Mouse (Mus musculus) intestine, embryonic 16.5 days (tissue): ENCODE data around the gene B430306N03Rik. TPM values are rescaled to one million over a fixed set of nuclear protein-coding genes. Genes with fewer than 3 reads are reported as not detected.

Source experiments
- ATAC-seq: fragments of 200-750 bp; cut with Nextera tagmentation; 2 replicates; pipeline ENCODE4 v1.8.0; 2017; ENCODE audit warnings: moderate TSS enrichment, moderate library complexity
- H3K27ac ChIP-seq: fragments of 300-500 bp; sonication (generic); 2 replicates; pipeline ENCODE4 v1.5.1; 2014; ENCODE audit warnings: mild to moderate bottlenecking, low read length
- H3K27me3 ChIP-seq: fragments of 300-500 bp; sonication (generic); replicated peaks from 2 replicates; pipeline ENCODE4 v1.6.1; 2014; ENCODE audit warnings: low read length, control low read depth, mixed read lengths; ENCODE audit not compliant: control insufficient read depth, insufficient read depth
- H3K36me3 ChIP-seq: fragments of 300-500 bp; sonication (generic); 2 replicates; pipeline ENCODE4 v1.6.1; 2014; ENCODE audit warnings: low read length, control low read depth; ENCODE audit not compliant: control insufficient read depth, insufficient read depth
- H3K4me1 ChIP-seq: fragments of 300-500 bp; sonication (generic); 2 replicates; pipeline ENCODE4 v1.6.1; 2014; ENCODE audit warnings: low read length, control low read depth, mixed read lengths; ENCODE audit not compliant: control insufficient read depth, insufficient read depth
- H3K4me2 ChIP-seq: fragments of 300-500 bp; sonication (generic); 2 replicates; pipeline ENCODE4 v1.6.1; 2014; ENCODE audit warnings: low read depth, low read length, control low read depth
- H3K4me3 ChIP-seq: fragments of 300-500 bp; sonication (generic); 2 replicates; pipeline ENCODE4 v1.5.1; 2014; ENCODE audit warnings: mild to moderate bottlenecking, low read length
- H3K9ac ChIP-seq: fragments of 300-500 bp; sonication (generic); 2 replicates; pipeline ENCODE4 v1.6.1; 2014; ENCODE audit warnings: low read depth, low read length
- H3K9me3 ChIP-seq: fragments of 300-500 bp; sonication (generic); 2 replicates; pipeline ENCODE4 v1.6.1; 2016; ENCODE audit warnings: low read length, control low read depth; ENCODE audit not compliant: control insufficient read depth
- WGBS: fragments of 180-500 bp; shearing (Covaris S2); extraction: QIAGEN DNeasy Blood & Tissue Kit; methylation state at CpG from one replicate; pipeline ENCODE4 v1.1.7; 2014; 5-methylcytosine and 5-hydroxymethylcytosine counted together
- polyA plus RNA-seq: library from polyadenylated mRNA; unstranded; fragments of >200 nt; fragmentation: Nextera tagmentation; extraction: Ambion mirVana; gene quantifications from 2 replicates; pipeline ENCODE4 v1.2.1, GENCODE M21; 2015

Gene B430306N03Rik
- polyA plus RNA-seq, 1 experiment from 2014 or later = 0.44 TPM

GRCm38 (mm10) chr17:48325638-48326037 lies 9.7 kb downstream of the B430306N03Rik start:
- H3K4me2 ChIP-seq = no peak overlapping the region
- no peak for ATAC-seq
- no peaks in the 10 kb centered on the region for H3K4me1 ChIP-seq
- WGBS = 86% methylated on average over 11 of the region's 11 CpGs
- no peaks in the 10 kb centered on the region for H3K36me3 ChIP-seq
- no peak overlapping the region for H3K9ac ChIP-seq
- H3K9me3 ChIP-seq = no peaks in the 10 kb centered on the region
- no peaks in the 10 kb centered on the region for H3K27me3 ChIP-seq
- no peak overlapping the region for H3K27ac ChIP-seq
- H3K4me3 ChIP-seq = no peak overlapping the region

DNA sequence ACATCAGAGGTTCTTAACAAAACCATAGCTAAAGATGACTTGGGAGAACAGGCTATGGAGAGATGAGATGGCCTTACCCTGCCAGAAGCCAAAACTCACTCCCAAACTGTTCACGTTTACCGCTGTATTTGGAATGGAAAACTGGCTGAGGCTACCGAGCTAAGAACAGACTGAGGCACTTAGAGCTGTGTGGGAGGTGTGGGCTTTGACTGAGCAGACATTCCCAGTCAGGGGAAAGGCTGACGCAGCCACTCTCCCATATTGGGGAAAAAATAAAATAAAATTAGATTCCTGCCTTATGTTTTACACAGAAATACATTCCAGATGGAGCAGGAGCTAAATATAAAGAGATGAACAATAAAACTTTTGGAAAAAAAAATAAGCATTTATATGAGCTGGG lies 10.7 kb downstream of the B430306N03Rik start:
- no peak for ATAC-seq
- Histone ChIP-seq H3K27ac (no peak overlapping the region), H3K27me3 (no peaks in the 10 kb centered on the region), H3K4me2 (no peak overlapping the region), H3K4me3 (no peak overlapping the region), H3K9me3 (no peaks in the 10 kb centered on the region), H3K36me3 (no peaks in the 10 kb centered on the region), H3K9ac (no peak overlapping the region), H3K4me1 (no peaks in the 10 kb centered on the region)
- WGBS = 73% methylated on average over 4 of the region's 4 CpGs

DNA sequence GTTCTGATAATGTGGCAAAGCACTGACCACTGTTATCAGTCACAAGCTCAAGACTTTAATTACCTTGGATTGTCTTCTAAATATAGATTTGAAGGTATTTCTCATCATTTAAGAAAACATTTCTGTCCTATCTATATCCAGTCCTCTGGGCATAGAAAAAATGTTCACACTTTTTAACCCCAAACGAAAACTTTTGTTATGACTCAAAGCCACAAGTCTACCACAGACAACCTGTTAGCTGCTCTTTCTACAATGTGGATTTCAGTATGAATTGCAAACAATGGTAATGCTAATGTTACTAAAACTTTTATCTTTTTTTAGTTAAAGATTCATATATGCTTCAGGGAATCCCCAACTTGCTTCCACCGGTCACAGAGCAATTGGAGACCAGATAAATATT lies 16.6 kb downstream of the B430306N03Rik start:
- Histone ChIP-seq H3K36me3 (no peaks in the 10 kb centered on the region), H3K4me3 (no peak overlapping the region), H3K9ac (no peak overlapping the region), H3K4me1 (no peaks in the 10 kb centered on the region), H3K4me2 (no peak overlapping the region), H3K9me3 (no peaks in the 10 kb centered on the region), H3K27me3 (no peaks in the 10 kb centered on the region), H3K27ac (no peak overlapping the region)
- 81% methylated on average over 2 of the region's 2 CpGs for WGBS
- no peak for ATAC-seq

DNA sequence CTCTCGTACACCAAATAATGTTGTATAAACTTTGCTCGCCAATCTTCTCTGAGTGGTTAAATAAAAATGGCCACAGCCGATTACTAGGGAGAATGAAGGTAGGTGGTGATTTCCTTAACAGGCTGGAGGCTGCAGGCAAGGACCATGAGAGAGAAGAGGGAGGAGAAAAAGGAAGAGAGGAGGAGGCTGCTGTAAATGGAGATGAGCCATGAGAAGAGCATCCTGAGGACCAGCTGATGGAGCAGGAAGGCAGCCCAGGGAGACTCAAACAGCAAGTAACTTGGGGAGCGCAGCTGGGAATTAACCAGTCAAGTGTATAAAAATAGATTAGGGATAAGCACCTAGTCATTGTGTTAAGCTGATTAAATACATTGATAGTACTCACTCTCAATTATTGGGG lies 18.2 kb downstream of the B430306N03Rik start:
- ATAC-seq = no peak
- no peaks in the 10 kb centered on the region for H3K27me3 ChIP-seq
- no peaks in the 10 kb centered on the region for H3K9me3 ChIP-seq
- WGBS = 85% methylated on average over 4 of the region's 4 CpGs
- H3K4me1 ChIP-seq = no peaks in the 10 kb centered on the region
- no peak overlapping the region for H3K9ac ChIP-seq
- no peak overlapping the region for H3K4me3 ChIP-seq
- no peak overlapping the region for H3K27ac ChIP-seq
- H3K36me3 ChIP-seq = no peaks in the 10 kb centered on the region
- H3K4me2 ChIP-seq = no peak overlapping the region

DNA sequence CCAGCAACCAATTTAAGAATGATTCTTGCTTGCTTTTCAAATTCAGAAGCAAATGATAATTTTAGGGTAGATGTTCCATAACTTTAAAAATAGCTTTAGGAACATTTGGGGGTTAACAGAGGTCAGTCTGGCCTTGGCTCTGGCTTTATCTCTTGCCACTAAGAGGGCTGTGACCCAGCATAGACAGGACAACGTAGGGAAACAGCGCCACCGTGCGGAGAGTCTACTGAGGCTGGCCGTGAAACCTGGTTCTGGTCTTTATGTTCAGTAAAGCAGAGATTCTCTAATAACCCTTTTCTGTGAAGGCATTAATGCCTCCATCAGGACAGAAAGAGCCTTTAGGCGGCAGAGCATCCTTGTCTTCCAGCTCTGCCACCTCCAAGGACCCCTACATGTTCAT lies 20.9 kb downstream of the B430306N03Rik start:
- ATAC-seq = peak; percentile 71; the same call in 1 of the 2 replicates
- no peaks in the 10 kb centered on the region for H3K4me1 ChIP-seq
- WGBS = 9% methylated on average over 6 of the region's 6 CpGs
- no peak overlapping the region for H3K9ac ChIP-seq
- H3K27me3 ChIP-seq = no peaks in the 10 kb centered on the region
- H3K36me3 ChIP-seq = no peaks in the 10 kb centered on the region
- H3K9me3 ChIP-seq = no peaks in the 10 kb centered on the region
- H3K27ac ChIP-seq = no peak overlapping the region
- H3K4me3 ChIP-seq = no peak overlapping the region
- H3K4me2 ChIP-seq = no peak overlapping the region

GRCm38 (mm10) chr17:48340267-48340666 lies 24.3 kb downstream of the B430306N03Rik start:
- H3K36me3 ChIP-seq = no peaks in the 10 kb centered on the region
- no peak overlapping the region for H3K4me3 ChIP-seq
- no peak for ATAC-seq
- no peak overlapping the region for H3K4me2 ChIP-seq
- H3K4me1 ChIP-seq = no peaks in the 10 kb centered on the region
- no peak overlapping the region for H3K9ac ChIP-seq
- no peaks in the 10 kb centered on the region for H3K27me3 ChIP-seq
- H3K27ac ChIP-seq = no peak overlapping the region
- H3K9me3 ChIP-seq = no peaks in the 10 kb centered on the region
- 58% methylated on average over 1 of the region's 1 CpGs for WGBS

DNA sequence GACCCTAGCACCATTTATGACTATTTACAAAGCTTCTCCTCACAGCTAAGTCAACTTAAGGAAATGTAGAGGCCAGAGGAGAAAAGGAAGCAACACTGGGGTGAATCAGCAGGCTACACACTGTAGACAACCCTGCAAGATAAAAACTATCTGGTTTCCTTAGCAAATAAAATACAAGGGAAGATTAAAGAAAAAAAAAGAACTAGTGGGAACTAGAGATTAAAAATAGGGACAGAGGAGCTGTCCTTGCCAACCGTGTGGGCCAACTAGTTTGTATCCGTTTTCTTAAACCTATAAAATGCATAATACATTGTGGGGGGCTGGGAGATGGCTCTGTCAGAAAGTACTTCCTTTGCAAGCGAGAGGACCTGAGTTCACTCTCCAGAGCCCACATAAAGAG lies 26.0 kb downstream of the B430306N03Rik start:
- Histone ChIP-seq H3K4me3 (no peak overlapping the region), H3K36me3 (no peaks in the 10 kb centered on the region), H3K27me3 (no peaks in the 10 kb centered on the region), H3K4me2 (no peak overlapping the region), H3K4me1 (0 out of 2 replicates have a peak, but pooled peaks cover 5% of the 10 kb centered on the region), H3K9ac (no peak overlapping the region), H3K27ac (no peak overlapping the region), H3K9me3 (no peaks in the 10 kb centered on the region)
- ATAC-seq = 0 out of 2 replicates have a peak, but pooled peaks have one; percentile 39
- WGBS = 58% methylated on average over 3 of the region's 3 CpGs

- Histone ChIP-seq H3K4me1 (0 out of 2 replicates have a peak, but pooled peaks cover 5% of the 10 kb centered on the region), H3K27ac (no peak overlapping the region), H3K9ac (no peak overlapping the region), H3K4me3 (no peak overlapping the region), H3K9me3 (no peaks in the 10 kb centered on the region), H3K27me3 (no peaks in the 10 kb centered on the region), H3K4me2 (no peak overlapping the region), H3K36me3 (no peaks in the 10 kb centered on the region)
- no peak for ATAC-seq
- 89% methylated on average over 2 of the region's 2 CpGs for whole genome bisulfite sequencing
These were observed 27.1 kb downstream of the B430306N03Rik start for GRCm38 (mm10) chr17:48343065-48343464.

GRCm38 (mm10) chr17:48345824-48346223 lies 29.9 kb downstream of the B430306N03Rik start:
- Histone ChIP-seq H3K27me3 (no peaks in the 10 kb centered on the region), H3K36me3 (no peaks in the 10 kb centered on the region), H3K4me3 (no peak overlapping the region), H3K4me1 (0 out of 2 replicates have a peak, but pooled peaks cover 5% of the 10 kb centered on the region), H3K9ac (no peak overlapping the region), H3K27ac (peak overlapping the region; percentile 47; the same call in 1 of the 2 replicates), H3K4me2 (no peak overlapping the region), H3K9me3 (no peaks in the 10 kb centered on the region)
- peak; percentile 80 for ATAC-seq
- 50% methylated on average over 4 of the region's 4 CpGs for WGBS

GRCm38 (mm10) chr17:48346231-48346630 lies 30.3 kb downstream of the B430306N03Rik start, which contains the start of gene Trem2:
Trem2 (plus strand) TSS chr17:48346401.
- Histone ChIP-seq H3K27me3 (no peaks in the 10 kb centered on the region), H3K4me3 (no peak within 1 kb of the TSS), H3K36me3 (no peaks in the 10 kb centered on the region), H3K27ac (peak within 1 kb of the TSS; percentile 47; the same call in 1 of the 2 replicates), H3K9me3 (no peaks in the 10 kb centered on the region), H3K9ac (no peak within 1 kb of the TSS), H3K4me1 (0 out of 2 replicates have a peak, but pooled peaks cover 5% of the 10 kb centered on the region), H3K4me2 (no peak within 1 kb of the TSS)
- ATAC-seq = peak; percentile 82
- WGBS = 75% methylated on average over 5 of the region's 5 CpGs
